Mouse (Mus musculus): ENCODE data around the gene Chchd10.

GRCm38 (mm10) chr10:75913013-75913589 lies 19.8 kb upstream of the Chchd10 start:
- no peak for TF ChIP-seq CTCF (IDR thresholded peaks at IDR 0.05)
- no peak for TF ChIP-seq EP300 (IDR thresholded peaks at IDR 0.05)

Measured in lung, postnatal 0 days (tissue).